Mouse (Mus musculus) ES-E14 (cell line): Measurements from ENCODE around the gene Gprin1.

Experiments
- CHD2 ChIP-seq: IDR thresholded peaks from 2 replicates; pipeline ENCODE4 v1.6.1; 2014; ENCODE audit warnings: mild to moderate bottlenecking, low read depth, low read length, inconsistent platforms
- HCFC1 ChIP-seq: IDR thresholded peaks from 2 replicates; pipeline ENCODE4 v1.6.1; 2012; ENCODE audit warnings: low read length, inconsistent platforms, borderline replicate concordance; ENCODE audit not compliant: insufficient read depth
- MAFK ChIP-seq: IDR thresholded peaks from 2 replicates; pipeline ENCODE4 v1.6.1; 2014; ENCODE audit warnings: mild to moderate bottlenecking, low read depth, low read length, inconsistent platforms; ENCODE audit not compliant: insufficient read depth
- ZC3H11A ChIP-seq: IDR thresholded peaks from 2 replicates; pipeline ENCODE4 v1.6.1; 2012; ENCODE audit warnings: low read depth, mild to moderate bottlenecking, inconsistent platforms, low read length, borderline replicate concordance
- ZNF384 ChIP-seq: IDR thresholded peaks from 2 replicates; pipeline ENCODE4 v1.6.1; 2012; ENCODE audit warnings: low read depth, low read length, inconsistent platforms

- TF ChIP-seq CHD2: no peak
- TF ChIP-seq ZNF384: no peak
- TF ChIP-seq MAFK: no peak
- TF ChIP-seq HCFC1: no peak
- TF ChIP-seq ZC3H11A: no peak
Observed at GRCm38 (mm10) chr13:54783235-54783634, 33.6 kb upstream of the Gprin1 start.
